Mouse (Mus musculus) retina, adult 2 months (tissue): ENCODE results near the gene Tmbim1.
"Not testable (repeated sequence)": the region's sequence is repeated elsewhere in the genome, so short reads cannot be mapped to it uniquely, and the experiment has no call there.

Experiments used
- DNase-seq: peaks from one replicate; pipeline ENCODE4 v3.0.0-alpha.2; 2012; ENCODE audit warnings: low read depth, low spot score

The Tmbim1 gene

DNA sequence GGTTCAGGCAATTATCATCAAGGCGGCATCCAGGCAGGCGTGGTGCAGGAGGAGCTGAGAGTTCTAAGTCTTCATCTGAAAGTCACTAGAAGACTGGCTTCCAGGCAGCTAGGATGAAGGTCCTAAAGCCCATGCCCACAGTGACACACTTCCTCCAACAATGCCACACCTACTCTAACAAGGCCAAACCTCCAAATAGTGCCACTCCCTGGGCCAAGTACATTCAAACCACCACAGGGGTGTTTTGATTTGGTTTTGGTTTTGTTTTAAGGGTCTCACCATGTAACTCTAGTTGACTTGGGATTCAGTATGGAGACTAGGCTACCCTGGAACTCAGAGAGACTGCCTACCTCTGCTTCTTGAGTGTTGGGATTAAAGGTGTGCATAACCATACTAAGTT is at the start of gene Tmbim1:
Tmbim1 (minus strand) TSS at position 101 of the 400 bp plus-strand sequence.
- DNase-seq, result no peak

DNA sequence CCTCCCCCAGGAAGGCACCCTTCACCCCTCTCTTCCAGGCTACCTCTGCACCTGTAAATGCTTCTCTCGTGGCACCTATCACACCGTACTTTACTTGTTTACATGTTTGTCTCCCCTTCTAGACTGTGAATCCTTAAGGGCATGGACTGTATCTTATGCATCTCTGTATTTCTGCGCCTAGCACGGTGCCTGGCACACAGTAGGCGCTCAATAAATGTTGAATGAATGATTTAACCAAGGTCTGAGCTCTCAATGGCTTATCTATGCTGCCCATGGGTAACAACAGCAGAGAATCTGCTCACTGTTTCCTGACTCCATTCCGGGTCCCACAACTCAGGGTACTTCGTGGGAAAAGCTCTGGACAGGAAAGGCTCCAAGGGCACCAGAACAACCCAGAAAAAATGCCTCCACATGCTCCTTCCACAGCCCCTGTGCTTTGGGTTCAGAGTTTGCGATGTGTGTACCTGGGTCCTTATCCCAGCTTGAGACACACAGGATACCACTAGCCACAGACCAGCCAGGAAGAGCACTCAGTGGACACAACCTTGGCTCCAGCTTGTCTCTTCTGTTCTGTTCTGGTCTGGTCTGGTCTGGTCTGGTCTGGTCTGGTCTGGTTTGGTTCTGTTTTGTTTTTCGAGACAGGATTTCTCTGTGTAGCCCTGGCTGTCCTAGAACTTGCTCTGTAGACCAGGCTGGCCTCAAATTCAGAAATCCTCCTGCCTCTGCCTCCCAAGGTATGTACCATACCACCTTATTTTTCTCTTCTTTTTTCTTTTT is 48.2 kb upstream of the Tmbim1 start:
- DNase-seq, result no peak

DNA sequence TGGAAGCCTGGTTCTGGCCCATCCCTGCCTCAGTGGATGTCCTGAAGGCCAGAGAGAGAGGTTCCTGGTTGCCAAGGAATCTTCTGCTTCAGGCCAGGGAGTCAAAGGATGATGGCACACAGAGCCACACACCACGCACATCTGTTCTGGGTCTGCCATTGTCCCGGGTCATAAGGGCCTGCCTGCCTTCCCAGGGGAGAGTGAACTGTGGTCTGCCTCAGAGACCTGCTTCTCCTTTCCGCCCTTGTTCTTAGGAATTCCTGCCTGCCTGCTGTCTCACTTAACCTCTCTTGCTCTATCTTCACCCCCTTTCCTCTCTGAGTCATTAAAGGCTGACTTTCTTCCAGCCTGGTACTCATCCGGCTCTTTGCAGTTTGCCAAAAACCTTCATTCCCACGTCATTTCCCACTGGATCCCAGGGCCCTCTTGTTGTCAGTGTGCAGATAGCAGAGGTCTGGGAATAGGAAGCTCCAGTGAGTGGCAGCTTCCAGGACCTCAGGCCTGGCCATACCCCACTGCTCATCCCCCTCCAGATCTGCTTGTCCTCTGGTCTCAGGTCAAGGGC is 47.2 kb upstream of the Tmbim1 start:
- DNase-seq, result no peak

DNA sequence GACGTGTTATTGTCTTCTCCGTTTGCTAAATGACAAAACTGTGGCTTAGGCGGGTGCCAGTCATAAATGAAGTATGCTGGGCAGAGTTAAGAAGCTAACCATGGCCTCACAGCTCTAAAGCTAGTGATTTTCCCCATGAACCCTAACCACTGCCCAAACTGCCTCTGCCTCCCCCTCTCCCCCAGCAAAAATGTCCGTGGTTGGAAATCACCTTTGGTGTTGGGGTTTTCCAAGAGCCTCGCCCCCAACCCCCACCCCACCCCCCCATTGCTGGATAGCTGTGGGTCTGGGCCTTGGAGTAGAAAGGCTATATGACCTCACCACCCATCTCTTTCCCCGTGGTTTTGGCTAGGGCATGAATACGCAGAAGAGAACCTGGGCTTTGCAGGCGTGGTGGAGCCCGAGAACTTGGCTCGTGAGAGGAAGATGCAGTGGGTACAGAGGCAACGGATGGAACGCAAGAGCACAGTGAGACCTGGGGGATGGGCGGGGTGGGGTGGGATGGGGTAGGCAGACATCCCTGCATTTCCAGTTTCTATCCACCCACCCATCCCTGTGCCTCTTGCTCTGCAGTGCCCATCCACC is 45.9 kb upstream of the Tmbim1 start:
- no peak for DNase-seq

DNA sequence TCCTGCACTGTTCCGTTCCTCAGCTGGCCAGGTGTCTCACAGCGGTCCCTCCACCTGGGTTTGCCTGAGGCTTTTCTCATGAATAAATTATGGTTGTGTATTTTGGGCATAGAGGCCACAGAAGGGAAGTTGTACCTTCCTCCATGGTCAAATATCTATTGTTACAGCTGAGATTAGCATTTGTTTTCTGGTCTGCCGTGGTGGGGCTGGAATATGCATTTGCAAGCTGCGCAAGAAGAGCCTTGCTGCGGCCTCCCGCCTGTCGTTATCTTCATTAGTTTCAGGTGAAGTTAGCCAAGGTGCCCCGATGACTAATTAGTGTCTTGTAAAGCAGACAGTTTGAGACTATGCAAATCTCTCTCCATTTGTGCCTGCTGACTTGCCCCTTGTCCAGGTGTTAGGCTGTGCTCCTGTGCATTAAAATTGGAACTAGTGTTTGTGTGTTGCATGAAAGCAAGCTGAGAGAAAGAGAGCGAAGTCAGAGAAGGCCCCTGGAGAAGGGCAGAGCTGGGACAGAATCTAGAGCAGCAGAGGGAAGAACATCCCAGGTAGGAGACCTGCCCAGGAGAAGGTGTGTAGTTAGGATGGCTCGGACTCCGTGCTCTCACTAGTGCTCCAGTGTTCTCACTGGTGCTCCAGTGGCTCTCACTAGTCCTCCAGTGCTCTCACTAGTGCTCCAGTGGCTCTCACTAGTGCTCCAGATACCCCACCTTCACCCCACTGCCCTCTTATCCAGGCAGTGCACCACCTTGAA is 38.9 kb upstream of the Tmbim1 start:
- no peak for DNase-seq

DNA sequence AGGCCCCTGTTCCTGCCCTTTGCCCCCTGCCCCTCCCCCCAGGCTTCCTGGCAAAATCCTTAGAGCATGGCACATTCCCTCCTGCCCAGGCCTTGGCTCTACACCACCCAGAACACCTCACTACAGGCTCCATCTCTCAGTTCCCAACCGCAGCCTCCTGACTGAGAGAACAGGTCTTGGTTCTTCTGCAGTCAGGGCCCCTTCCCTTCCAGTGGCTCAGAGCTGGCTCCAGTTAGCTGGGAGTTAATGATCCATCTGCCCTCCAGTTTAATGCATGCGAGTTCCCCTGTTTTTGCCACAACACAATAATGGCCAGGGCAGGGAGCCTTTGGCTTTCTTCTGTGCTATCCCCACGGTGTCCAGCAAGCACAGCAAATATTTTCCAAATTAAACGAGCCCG is 37.7 kb upstream of the Tmbim1 start:
- DNase-seq, result no peak

DNA sequence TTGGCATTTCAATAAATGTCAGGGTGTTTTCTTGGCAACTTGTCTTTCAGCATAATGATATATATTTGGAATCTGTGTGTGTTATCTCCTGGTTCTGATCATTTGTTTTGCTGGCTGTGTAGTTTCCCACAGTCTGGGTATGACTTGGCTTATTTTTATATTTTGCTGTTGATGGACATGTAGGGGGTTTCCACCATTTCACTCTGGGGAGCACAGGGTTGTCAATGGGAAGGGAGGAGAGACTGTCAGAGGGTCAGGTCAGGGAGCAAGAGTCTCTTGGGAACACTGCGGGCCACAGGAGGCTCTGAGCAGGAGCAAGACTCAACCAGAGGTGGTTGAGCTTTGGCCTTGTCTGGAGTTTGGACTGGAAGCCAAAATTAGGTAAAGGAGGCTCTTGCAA is 36.9 kb upstream of the Tmbim1 start:
- no peak for DNase-seq

DNA sequence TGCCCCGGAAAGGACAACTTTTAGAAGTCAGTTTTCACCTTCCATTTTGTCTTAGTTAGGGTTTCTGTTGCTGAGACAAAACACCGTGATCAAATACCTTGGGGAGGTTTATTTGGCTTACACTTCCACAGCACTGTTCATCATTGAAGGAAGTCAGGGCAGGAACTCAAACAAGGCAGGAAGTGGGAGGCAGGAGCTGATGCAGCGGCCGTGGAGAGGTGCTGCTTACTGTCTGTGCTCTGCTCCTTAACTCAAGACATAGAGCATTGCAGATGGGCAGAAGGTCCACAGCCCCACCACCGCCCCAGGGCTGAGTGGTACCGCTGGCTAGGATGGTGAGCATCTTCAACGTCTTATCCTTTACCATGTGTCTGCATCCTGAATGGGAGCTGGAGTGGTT is 36.5 kb upstream of the Tmbim1 start:
- no peak for DNase-seq

DNA sequence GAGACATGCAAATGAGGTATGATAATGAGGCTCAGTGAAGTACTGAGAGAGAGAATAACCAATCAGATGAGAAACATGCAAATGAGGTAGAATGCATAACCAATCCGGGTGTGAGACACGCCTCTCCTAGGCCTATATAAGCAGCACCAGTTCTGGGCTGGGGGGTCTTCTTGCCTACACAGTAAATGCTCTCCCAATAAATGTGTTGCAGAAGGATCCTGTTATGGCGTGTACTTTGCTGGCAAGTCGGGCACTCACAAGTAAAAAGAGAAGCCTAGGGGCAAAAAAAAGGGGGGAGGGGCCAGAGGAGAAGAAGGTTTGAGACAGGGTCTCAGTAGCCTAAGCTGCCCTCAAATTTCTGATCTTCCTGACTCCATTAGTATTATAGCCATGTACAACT is 35.6 kb upstream of the Tmbim1 start:
- DNase-seq, result not testable (repeated sequence)

DNA sequence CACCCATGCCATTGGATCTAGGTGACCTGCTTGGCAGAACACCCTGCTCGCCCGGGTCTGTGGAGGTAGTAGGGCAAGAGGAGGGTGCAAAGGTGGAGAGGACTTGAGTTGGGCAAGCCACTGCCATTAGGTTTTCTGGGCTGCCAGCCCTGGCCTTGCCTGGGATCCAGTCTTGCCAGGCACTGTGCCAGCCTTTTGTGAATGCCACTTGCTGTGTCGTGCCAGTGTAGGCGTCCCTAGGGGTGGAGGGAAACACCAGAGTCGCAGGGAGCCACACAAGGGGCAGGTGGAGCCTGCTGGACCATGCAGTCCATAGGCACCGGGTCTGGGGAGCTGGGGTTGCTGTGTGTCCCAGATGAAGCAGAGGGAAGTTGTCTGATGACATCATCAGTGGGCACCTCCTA is 34.9 kb upstream of the Tmbim1 start:
- no peak for DNase-seq

DNA sequence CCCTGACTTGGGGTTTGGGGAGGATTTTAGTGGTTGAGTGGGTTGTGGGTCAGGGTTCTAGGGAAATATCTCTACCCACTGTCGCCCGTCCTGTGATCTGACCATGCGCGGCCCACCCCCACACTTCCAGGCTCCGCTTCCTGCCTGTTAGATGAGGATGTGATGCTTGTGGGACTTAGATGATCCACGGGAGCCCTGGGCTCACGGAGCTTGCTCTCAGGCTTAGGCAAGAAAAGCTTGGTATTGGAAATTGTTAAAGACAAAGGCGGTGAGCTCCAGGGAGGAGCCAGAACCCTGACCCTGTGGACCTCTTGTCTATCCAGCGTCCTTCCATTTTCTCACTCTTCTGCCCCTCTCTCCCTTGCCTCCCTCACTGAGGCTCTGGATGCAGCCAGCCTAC is 34.5 kb upstream of the Tmbim1 start:
- no peak for DNase-seq

DNA sequence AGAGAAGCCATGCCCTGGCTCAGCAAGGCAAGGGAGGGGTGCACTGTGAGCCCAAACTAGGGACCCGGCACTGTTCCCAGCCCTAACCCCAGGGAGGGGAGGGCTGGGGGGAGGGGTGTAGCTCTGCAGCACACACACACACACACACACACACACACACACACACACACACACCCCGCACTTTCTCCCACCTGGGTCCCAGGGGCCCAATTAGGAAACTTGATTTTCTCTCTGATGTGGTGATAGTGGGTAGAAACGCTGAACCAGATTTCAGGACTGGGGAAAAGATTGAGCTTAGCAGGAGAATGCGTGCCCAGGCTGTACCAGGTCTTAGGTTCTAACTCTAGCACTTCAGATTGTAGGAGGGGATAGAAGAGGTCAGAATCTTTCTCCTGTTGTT is 33.2 kb upstream of the Tmbim1 start:
- DNase-seq, result no peak

DNA sequence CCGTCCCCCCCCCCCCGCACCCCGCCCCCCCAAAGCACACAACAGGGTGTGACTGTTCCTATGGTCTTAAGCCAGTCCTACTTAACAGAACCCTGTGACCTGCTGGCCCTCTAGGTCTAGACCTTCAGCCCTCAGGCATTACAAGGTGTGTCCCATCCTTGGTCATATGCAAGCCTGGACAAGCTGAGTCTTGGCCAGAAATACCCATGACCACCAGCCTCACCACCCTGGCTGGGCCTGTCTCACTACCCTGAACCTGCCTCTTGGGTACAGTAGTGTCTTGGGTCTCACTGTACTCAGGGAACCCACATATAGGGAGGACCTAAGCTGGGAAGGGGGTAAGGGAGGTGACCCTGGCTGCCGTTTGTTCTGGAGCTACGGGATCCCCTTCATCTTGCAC is 32.6 kb upstream of the Tmbim1 start:
- DNase-seq, result no peak

DNA sequence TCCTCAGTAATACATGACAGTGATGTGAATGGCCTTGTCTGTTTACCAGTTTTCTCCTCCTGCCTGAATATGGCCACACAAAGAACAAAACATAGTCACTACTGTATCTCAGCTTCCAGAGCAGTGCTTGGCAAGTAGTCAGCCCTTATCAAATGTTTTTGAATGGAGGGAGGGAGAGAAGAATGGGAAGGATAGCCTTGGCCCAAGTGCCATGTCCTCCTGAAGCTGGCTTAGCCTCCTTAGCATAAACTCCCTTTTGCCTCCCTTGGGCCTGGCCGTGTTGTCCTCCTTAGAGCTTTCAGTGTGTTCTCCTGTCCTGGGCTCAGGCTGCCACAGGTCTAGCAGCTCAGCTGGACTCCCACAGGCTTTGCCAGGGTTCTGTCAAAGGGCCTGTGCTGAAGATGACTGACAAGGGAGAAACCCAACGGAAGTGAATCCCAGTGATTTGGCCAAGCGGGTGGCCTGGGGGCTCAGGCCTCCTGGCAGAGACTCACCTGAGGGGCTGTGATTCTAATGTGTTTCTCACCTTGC is 31.9 kb upstream of the Tmbim1 start:
- no peak for DNase-seq

DNA sequence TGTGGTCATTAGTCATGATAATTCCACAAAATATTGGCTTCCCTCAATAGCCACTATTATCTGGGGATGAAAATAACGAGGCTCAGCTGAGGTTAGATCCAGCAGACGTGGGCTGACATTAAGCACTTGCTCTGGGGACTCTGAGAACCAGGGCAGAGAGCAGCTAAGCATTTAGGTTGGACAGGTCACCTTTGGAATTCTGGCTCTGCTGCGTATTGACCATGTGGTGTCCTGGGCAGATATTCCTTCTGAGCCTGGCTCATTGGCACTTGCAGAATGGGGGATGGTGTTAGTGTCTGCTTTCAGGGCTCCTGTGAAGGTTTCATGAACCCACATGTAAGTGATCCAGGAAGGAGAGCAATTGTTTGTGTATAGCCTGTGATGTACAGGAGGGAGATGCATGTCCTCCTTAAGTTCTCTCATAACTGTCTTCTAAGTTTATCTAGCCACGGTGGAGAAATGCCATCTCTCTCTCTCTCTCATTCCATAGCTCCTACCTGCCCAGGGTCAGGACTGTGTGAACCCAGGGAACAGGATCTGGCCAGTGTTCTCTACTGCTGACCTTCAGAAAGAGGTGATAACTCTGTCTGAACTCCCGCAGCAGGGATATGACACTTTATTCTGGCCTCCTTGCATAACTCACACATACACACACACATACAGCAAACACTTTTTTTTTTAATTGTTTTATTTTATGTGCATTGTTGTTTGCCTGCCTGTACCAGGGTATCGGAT is 30.2 kb upstream of the Tmbim1 start:
- no peak for DNase-seq

DNA sequence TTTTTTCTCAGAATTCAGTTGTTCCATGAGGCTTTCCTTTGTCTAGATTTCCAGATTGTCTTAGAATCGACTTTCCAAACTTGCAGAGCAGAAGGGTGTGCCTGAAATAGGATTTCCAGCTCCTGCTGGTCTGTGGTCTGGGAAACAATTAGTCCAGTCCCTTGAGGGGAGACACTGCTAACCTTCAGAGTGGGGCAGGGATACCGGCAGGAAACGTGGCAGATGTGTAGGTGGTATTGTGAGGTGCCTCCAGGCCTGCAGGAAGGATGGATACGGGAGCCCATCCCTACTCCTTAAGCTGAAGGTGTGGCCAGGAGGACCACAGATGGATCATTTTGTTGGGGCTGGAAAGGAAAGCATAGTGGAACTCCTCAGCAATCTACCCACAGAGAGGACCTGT is 29.6 kb upstream of the Tmbim1 start:
- DNase-seq, result no peak

DNA sequence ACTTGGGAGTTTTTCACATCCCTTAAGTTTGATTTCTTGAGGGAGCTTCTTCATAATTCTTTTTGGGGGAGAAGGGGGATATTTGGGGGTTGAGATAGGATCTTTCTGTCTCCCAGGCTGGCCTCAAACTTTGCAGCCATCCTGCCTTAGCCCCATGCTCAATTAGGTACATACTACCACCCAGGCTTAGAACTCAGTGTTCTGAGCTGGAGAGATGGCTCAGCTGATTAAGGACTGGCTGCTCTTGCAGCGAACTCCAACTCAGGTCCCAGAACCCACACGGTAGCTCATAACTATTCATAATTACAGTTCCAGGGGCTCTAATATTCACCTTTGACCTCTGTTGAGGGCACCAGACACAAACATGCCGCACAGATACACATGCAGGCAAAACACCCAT is 29.2 kb upstream of the Tmbim1 start:
- no peak for DNase-seq

DNA sequence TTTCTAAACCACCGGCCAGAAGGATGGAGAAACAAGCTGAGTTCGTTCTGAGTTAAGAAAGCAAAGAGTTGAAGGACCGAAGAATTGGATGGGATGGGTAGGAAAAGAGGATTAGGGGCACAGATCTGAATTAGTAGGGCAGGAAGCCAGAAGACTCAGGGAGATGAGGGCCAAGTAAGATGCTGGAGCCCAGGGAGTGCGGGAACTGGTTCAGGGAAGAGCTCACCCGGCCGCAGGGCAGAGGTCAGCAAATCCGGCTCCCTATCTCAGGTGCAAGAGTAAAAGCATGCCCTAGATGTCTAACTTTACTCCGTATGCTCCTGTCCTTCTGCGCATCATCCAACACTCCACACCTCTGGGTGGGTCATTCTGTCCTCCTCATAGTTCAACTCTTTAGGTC is 27.5 kb upstream of the Tmbim1 start:
- DNase-seq, result no peak

DNA sequence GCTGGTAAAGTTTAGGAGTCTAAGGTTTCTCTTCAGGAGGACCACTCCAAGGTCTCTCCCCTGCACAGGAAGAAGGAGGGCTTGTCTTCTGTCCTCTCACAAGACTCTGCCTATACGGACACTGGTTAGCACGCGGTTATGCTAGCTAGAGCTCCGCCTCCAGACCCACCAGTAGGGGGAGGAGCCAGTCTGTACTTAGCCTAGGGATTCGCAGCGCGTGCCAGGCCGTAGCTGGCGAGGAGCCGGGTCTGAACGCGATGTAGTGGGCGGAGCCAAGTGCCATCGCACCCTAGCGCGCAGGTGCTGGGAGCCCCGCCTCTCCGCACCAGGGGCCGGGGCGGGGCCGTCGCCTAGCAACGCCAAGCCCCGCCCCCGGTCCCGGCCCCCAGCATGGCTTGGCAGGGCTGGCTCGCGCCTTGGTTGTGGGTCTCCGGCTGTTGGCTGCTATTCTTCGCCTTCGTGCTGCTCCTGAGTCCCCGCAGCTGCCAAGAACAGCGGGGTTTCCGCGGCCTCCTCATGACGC is 26.9 kb upstream of the Tmbim1 start:
- DNase-seq, result peak; percentile 92

DNA sequence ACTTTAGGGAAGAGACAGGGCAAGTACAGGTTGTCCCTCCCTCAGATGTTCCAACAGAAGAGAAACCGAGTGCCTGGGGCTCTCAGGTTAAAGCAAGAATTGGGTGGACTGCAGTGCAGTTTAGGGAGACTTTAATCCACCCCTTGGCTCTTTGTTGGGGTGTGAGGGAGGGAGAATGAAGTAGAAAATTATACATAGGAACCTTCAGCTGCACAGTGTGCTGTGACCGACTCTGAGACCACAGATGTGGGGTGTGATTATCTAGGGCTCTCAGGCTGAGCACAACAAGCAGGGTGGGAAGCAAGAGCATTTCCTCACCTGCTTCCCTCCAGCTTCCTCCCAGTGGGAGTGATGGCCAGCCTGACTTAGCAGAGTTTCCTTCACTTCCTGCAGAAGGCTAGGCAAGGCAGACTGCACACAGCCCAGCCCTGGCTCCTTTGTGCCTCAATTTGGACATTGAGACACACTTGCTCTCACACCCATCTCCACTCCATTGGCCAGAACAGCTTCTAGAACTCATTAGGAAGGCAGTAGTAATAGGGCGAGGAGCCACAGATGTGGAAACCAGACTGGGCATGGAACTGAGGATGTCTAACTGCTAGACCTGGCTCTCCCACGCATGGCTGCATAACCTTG is 25.7 kb upstream of the Tmbim1 start:
- DNase-seq, result no peak

DNA sequence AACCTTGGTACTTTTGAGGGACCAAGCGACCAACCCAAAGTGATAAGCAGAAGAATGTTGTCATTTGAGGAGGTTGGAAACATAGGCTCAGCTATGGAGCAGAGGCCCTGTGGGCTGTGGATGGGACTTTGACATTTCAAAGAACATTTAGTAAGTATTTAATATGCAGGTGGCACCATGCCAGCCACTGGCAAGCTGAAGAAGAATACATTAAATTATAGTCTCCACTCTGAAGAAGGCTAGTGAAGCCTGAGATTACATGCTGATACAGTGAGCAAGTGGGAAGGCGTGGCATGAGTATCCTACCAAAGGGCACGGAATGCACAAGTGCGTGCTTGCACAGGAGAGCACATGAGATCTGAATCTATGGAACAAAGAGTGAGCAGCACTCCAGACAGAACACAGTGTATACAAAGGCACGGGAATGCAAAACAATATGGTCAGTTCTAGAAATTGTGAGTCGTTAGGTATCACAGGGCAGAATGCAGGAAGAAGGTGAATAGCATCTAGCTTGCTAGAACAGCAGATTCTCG is 24.5 kb upstream of the Tmbim1 start:
- DNase-seq, result no peak
